Mouse (Mus musculus) neural tube, embryonic 15.5 days (tissue): ENCODE measurements around the gene Arhgdia. TPM values are rescaled to one million over a fixed set of nuclear protein-coding genes. Genes with fewer than 3 reads are reported as not detected.

Source experiments
- ATAC-seq: fragments of 200-750 bp; cut with Nextera tagmentation; 2 replicates; pipeline ENCODE4 v1.8.0; 2017; ENCODE audit warnings: mild to moderate bottlenecking, moderate TSS enrichment, moderate library complexity; ENCODE audit not compliant: low FRiP score
- H3K27ac ChIP-seq: fragments of 300-500 bp; sonication (generic); replicated peaks from 2 replicates; pipeline ENCODE4 v1.5.1; 2015; ENCODE audit warnings: mild to moderate bottlenecking, inconsistent platforms
- H3K27me3 ChIP-seq: fragments of 300-500 bp; sonication (generic); replicated peaks from 2 replicates; pipeline ENCODE4 v1.6.1; 2015; ENCODE audit warnings: inconsistent platforms
- H3K36me3 ChIP-seq: fragments of 300-500 bp; sonication (generic); 2 replicates; pipeline ENCODE4 v1.6.1; 2015; ENCODE audit warnings: inconsistent platforms
- H3K4me1 ChIP-seq: fragments of 300-500 bp; sonication (generic); 2 replicates; pipeline ENCODE4 v1.6.1; 2015; ENCODE audit warnings: inconsistent platforms
- H3K4me2 ChIP-seq: fragments of 300-500 bp; sonication (generic); 2 replicates; pipeline ENCODE4 v1.6.1; 2015; ENCODE audit warnings: inconsistent platforms, mild to moderate bottlenecking, moderate library complexity
- H3K4me3 ChIP-seq: fragments of 300-500 bp; sonication (generic); replicated peaks from 2 replicates; pipeline ENCODE4 v1.5.1; 2015; ENCODE audit warnings: mild to moderate bottlenecking, inconsistent platforms
- H3K9ac ChIP-seq: fragments of 300-500 bp; sonication (generic); replicated peaks from 2 replicates; pipeline ENCODE4 v1.6.1; 2015; ENCODE audit warnings: mild to moderate bottlenecking, inconsistent platforms
- H3K9me3 ChIP-seq: fragments of 300-500 bp; sonication (generic); replicated peaks from 2 replicates; pipeline ENCODE4 v1.6.1; 2016; ENCODE audit warnings: inconsistent platforms
- WGBS: fragments of 180-500 bp; shearing (Covaris S2); methylation state at CpG from one replicate; pipeline ENCODE4 v1.1.7; 2015; ENCODE audit warnings: mixed read lengths; 5-methylcytosine and 5-hydroxymethylcytosine counted together
- microRNA-seq: library from miRNA; unstranded; fragments of <30 nt; microRNA quantifications from one replicate; pipeline ENCODE4, GENCODE M21; 2017
- polyA plus RNA-seq: library from polyadenylated mRNA; unstranded; fragments of >200 nt; fragmentation: Nextera tagmentation; extraction: Ambion mirVana; gene quantifications from 2 replicates; pipeline ENCODE4 v1.2.1, GENCODE M21; 2015

Arhgdia gene
- polyA plus RNA-seq, 1 experiment from 2014 or later, result 488 TPM

GRCm38 (mm10) chr11:120528903-120529302, 52.5 kb downstream of the Arhgdia start:
- Histone ChIP-seq H3K4me2 (no peak overlapping the region), H3K9ac (no peak overlapping the region), H3K36me3 (no peaks in the 10 kb centered on the region), H3K9me3 (no peaks in the 10 kb centered on the region), H3K4me3 (no peak overlapping the region), H3K27me3 (peaks cover 63% of the 10 kb centered on the region), H3K27ac (no peak overlapping the region), H3K4me1 (peaks cover 10% of the 10 kb centered on the region)
- 72% methylated on average over 4 of the region's 4 CpGs for WGBS
- ATAC-seq, result no peak

Small RNAs within 50 kb of the gene (microRNA-seq; reads per million reads assigned to microRNA genes)
- gene Mir6936, result not detected

Other genes starting within 250 kb of the Arhgdia start
- gene Actg1, start 233.1 kb downstream of the Arhgdia start, polyA plus RNA-seq, result 3,602 and 3,776 TPM in 2 replicates
- gene Fscn2, start 220.1 kb downstream of the Arhgdia start, polyA plus RNA-seq, result 0.64 and 1.4 TPM in 2 replicates
- 71.6 and 81.5 TPM in 2 replicates for gene Faap100, start 202.9 kb downstream of the Arhgdia start, polyA plus RNA-seq
- gene Nploc4, start 143.9 kb downstream of the Arhgdia start, polyA plus RNA-seq, result 30.2 and 32.6 TPM in 2 replicates
- gene Tspan10, start 139.0 kb downstream of the Arhgdia start, polyA plus RNA-seq, result not detected in 2 replicates
- gene Pde6g, start 128.1 kb downstream of the Arhgdia start, polyA plus RNA-seq, result 0.09 and 0.28 TPM in 2 replicates
- gene Oxld1, start 123.6 kb downstream of the Arhgdia start, polyA plus RNA-seq, result 12.1 and 12.8 TPM in 2 replicates
- 24.5 and 26.6 TPM in 2 replicates for gene Ccdc137, start 123.5 kb downstream of the Arhgdia start, polyA plus RNA-seq
- 68.1 and 76.7 TPM in 2 replicates for gene Arl16, start 114.0 kb downstream of the Arhgdia start, polyA plus RNA-seq
- gene Mrpl12, start 97.0 kb downstream of the Arhgdia start, polyA plus RNA-seq, result 142 and 144 TPM in 2 replicates
- 27.6 and 33.6 TPM in 2 replicates for gene Slc25a10, start 89.8 kb downstream of the Arhgdia start, polyA plus RNA-seq
- gene Gcgr, start 50.9 kb downstream of the Arhgdia start, polyA plus RNA-seq, result 0.26 and 0.41 TPM in 2 replicates
- 229 and 235 TPM in 2 replicates for gene Mcrip1, start 31.9 kb downstream of the Arhgdia start, polyA plus RNA-seq
- 0.69 and 14.1 TPM in 2 replicates for gene Ppp1r27, start 30.5 kb downstream of the Arhgdia start, polyA plus RNA-seq
- gene P4hb, start 8.4 kb downstream of the Arhgdia start, polyA plus RNA-seq, result 282 and 351 TPM in 2 replicates
- gene Alyref, start 16.7 kb upstream of the Arhgdia start, polyA plus RNA-seq, result 219 and 265 TPM in 2 replicates
- gene Anapc11, start 16.8 kb upstream of the Arhgdia start, polyA plus RNA-seq, result 206 and 208 TPM in 2 replicates
- gene Npb, start 26.9 kb upstream of the Arhgdia start, polyA plus RNA-seq, result 0.86 and 3.2 TPM in 2 replicates
- 224 and 248 TPM in 2 replicates for gene Pcyt2, start 36.3 kb upstream of the Arhgdia start, polyA plus RNA-seq
- 43.2 and 45.1 TPM in 2 replicates for gene Sirt7, start 43.6 kb upstream of the Arhgdia start, polyA plus RNA-seq
- gene Mafg, start 52.0 kb upstream of the Arhgdia start, polyA plus RNA-seq, result 40.1 and 41.0 TPM in 2 replicates
- gene Pycr1, start 62.1 kb upstream of the Arhgdia start, polyA plus RNA-seq, result 19.1 and 20.8 TPM in 2 replicates
- 2.5 and 2.6 TPM in 2 replicates for gene Myadml2, start 66.5 kb upstream of the Arhgdia start, polyA plus RNA-seq
- gene Notum, start 79.6 kb upstream of the Arhgdia start, polyA plus RNA-seq, result 6.1 and 7.1 TPM in 2 replicates
- 144 and 148 TPM in 2 replicates for gene Aspscr1, start 91.3 kb upstream of the Arhgdia start, polyA plus RNA-seq
- 108 and 115 TPM in 2 replicates for gene Cenpx, start 132.1 kb upstream of the Arhgdia start, polyA plus RNA-seq
- 76.8 and 81.3 TPM in 2 replicates for gene Lrrc45, start 132.3 kb upstream of the Arhgdia start, polyA plus RNA-seq
- 459 and 611 TPM in 2 replicates for gene Rac3, start 139.8 kb upstream of the Arhgdia start, polyA plus RNA-seq
- 9.4 and 18.9 TPM in 2 replicates for gene Dcxr, start 145.7 kb upstream of the Arhgdia start, polyA plus RNA-seq
- 0.87 and 10.7 TPM in 2 replicates for gene Cbr2, start 150.5 kb upstream of the Arhgdia start, polyA plus RNA-seq
- gene Hmga1b, start 181.2 kb upstream of the Arhgdia start, polyA plus RNA-seq, result 2.2 and 3.1 TPM in 2 replicates
- gene Rfng, start 202.6 kb upstream of the Arhgdia start, polyA plus RNA-seq, result 123 and 136 TPM in 2 replicates
- 266 and 277 TPM in 2 replicates for gene Gps1, start 202.6 kb upstream of the Arhgdia start, polyA plus RNA-seq
- gene Dus1l, start 214.8 kb upstream of the Arhgdia start, polyA plus RNA-seq, result 45.4 and 52.4 TPM in 2 replicates
- 67.9 and 71.0 TPM in 2 replicates for gene Fasn, start 242.9 kb upstream of the Arhgdia start, polyA plus RNA-seq